Mouse (Mus musculus) stomach, embryonic 15.5 days (tissue): Measurements from ENCODE around the gene Rcor2. TPM values are rescaled to one million over a fixed set of nuclear protein-coding genes. Genes with fewer than 3 reads are reported as not detected.

Source experiments
- ATAC-seq: fragments of 200-750 bp; cut with Nextera tagmentation; 2 replicates; pipeline ENCODE4 v1.8.0; 2017; ENCODE audit warnings: low read depth, moderate number of reproducible peaks, moderate TSS enrichment; ENCODE audit not compliant: insufficient read depth, low FRiP score
- H3K27ac ChIP-seq: fragments of 300-500 bp; sonication (generic); 2 replicates; pipeline ENCODE4 v1.5.1; 2015; ENCODE audit warnings: mild to moderate bottlenecking, inconsistent platforms
- H3K27me3 ChIP-seq: fragments of 300-500 bp; sonication (generic); replicated peaks from 2 replicates; pipeline ENCODE4 v1.6.1; 2015; ENCODE audit warnings: inconsistent platforms
- H3K36me3 ChIP-seq: fragments of 300-500 bp; sonication (generic); 2 replicates; pipeline ENCODE4 v1.6.1; 2015; ENCODE audit warnings: inconsistent platforms
- H3K4me1 ChIP-seq: fragments of 300-500 bp; sonication (generic); 2 replicates; pipeline ENCODE4 v1.6.1; 2015; ENCODE audit warnings: inconsistent platforms
- H3K4me2 ChIP-seq: fragments of 300-500 bp; sonication (generic); 2 replicates; pipeline ENCODE4 v1.6.1; 2015; ENCODE audit warnings: mild to moderate bottlenecking, inconsistent platforms
- H3K4me3 ChIP-seq: fragments of 300-500 bp; sonication (generic); replicated peaks from 2 replicates; pipeline ENCODE4 v1.5.1; 2015; ENCODE audit warnings: inconsistent platforms
- H3K9ac ChIP-seq: fragments of 300-500 bp; sonication (generic); 2 replicates; pipeline ENCODE4 v1.6.1; 2015; ENCODE audit warnings: inconsistent platforms
- H3K9me3 ChIP-seq: fragments of 300-500 bp; sonication (generic); 2 replicates; pipeline ENCODE4 v1.6.1; 2016; ENCODE audit warnings: inconsistent platforms
- WGBS: fragments of 180-500 bp; shearing (Covaris S2); methylation state at CpG from one replicate; pipeline ENCODE4 v1.1.7; 2015; 5-methylcytosine and 5-hydroxymethylcytosine counted together
- polyA plus RNA-seq: library from polyadenylated mRNA; unstranded; fragments of >200 nt; fragmentation: Nextera tagmentation; extraction: Ambion mirVana; gene quantifications from 2 replicates; pipeline ENCODE4 v1.2.1, GENCODE M21; 2015

Rcor2 gene
- polyA plus RNA-seq, 1 experiment from 2014 or later: 13.4 TPM

GRCm38 (mm10) chr19:7266421-7266831 is 699 bp upstream of the Rcor2 start:
- Histone ChIP-seq H3K27me3 (no peaks in the 10 kb centered on the region), H3K27ac (peak overlapping the region; percentile 88), H3K4me3 (no peak overlapping the region), H3K4me1 (peaks cover 51% of the 10 kb centered on the region), H3K4me2 (peak overlapping the region; percentile 80), H3K9me3 (no peaks in the 10 kb centered on the region), H3K9ac (peak overlapping the region; percentile 0; the same call in 1 of the 2 replicates), H3K36me3 (0 out of 2 replicates have a peak, but pooled peaks cover 5% of the 10 kb centered on the region)
- 56% methylated on average over 4 of the region's 4 CpGs for WGBS
- no peak for ATAC-seq

- H3K4me3 ChIP-seq: peak overlapping the region; percentile 71
- 0 out of 2 replicates have a peak, but pooled peaks cover 10% of the 10 kb centered on the region for H3K36me3 ChIP-seq
- peaks cover 51% of the 10 kb centered on the region for H3K4me1 ChIP-seq
- H3K9ac ChIP-seq: peak overlapping the region; percentile 64
- no peaks in the 10 kb centered on the region for H3K27me3 ChIP-seq
- under 1% methylated on average over 85 of the region's 97 CpGs for WGBS
- peak overlapping the region; percentile 80 for H3K4me2 ChIP-seq
- peak overlapping the region; percentile 88 for H3K27ac ChIP-seq
- no peaks in the 10 kb centered on the region for H3K9me3 ChIP-seq
- ATAC-seq: peak; percentile 62
Measured at GRCm38 (mm10) chr19:7267781-7268721, 926 bp downstream of the Rcor2 start.

- peak; percentile 40 for ATAC-seq
- peak overlapping the region; percentile 71 for H3K4me3 ChIP-seq
- H3K27me3 ChIP-seq: no peaks in the 10 kb centered on the region
- H3K4me2 ChIP-seq: peak overlapping the region; percentile 80
- peak overlapping the region; percentile 88 for H3K27ac ChIP-seq
- peaks cover 51% of the 10 kb centered on the region for H3K4me1 ChIP-seq
- H3K36me3 ChIP-seq: peaks cover 16% of the 10 kb centered on the region; the same call in 1 of the 2 replicates
- H3K9ac ChIP-seq: peak overlapping the region; percentile 64
- WGBS: under 1% methylated on average over 30 of the region's 30 CpGs
- H3K9me3 ChIP-seq: no peaks in the 10 kb centered on the region
Measured at GRCm38 (mm10) chr19:7268722-7269090, 1.6 kb downstream of the Rcor2 start.

GRCm38 (mm10) chr19:7269290-7270044 is 2.3 kb downstream of the Rcor2 start:
- Histone ChIP-seq H3K4me3 (peak overlapping the region; percentile 71), H3K27me3 (no peaks in the 10 kb centered on the region), H3K4me2 (peak overlapping the region; percentile 80), H3K9ac (peak overlapping the region; percentile 64), H3K9me3 (no peaks in the 10 kb centered on the region), H3K27ac (peak overlapping the region; percentile 88; the same call in 1 of the 2 replicates), H3K4me1 (peaks cover 48% of the 10 kb centered on the region), H3K36me3 (peaks cover 23% of the 10 kb centered on the region)
- ATAC-seq: no peak
- 13% methylated on average over 11 of the region's 11 CpGs for WGBS

GRCm38 (mm10) chr19:7273486-7273885 is 6.4 kb downstream of the Rcor2 start:
- H3K36me3 ChIP-seq: peaks cover 49% of the 10 kb centered on the region

GRCm38 (mm10) chr19:7274326-7274990 is 7.3 kb downstream of the Rcor2 start:
- ATAC-seq: no peak
- no peaks in the 10 kb centered on the region for H3K9me3 ChIP-seq
- H3K36me3 ChIP-seq: peaks cover 52% of the 10 kb centered on the region
- H3K4me2 ChIP-seq: no peak overlapping the region
- no peaks in the 10 kb centered on the region for H3K27me3 ChIP-seq
- 79% methylated on average over 13 of the region's 13 CpGs for WGBS
- peaks cover 29% of the 10 kb centered on the region for H3K4me1 ChIP-seq
- H3K4me3 ChIP-seq: no peak overlapping the region
- no peak overlapping the region for H3K27ac ChIP-seq
- no peak overlapping the region for H3K9ac ChIP-seq

More at GRCm38 (mm10) chr19:7273486-7273885, 6.4 kb downstream of the Rcor2 start:
- ATAC-seq: no peak
- Histone ChIP-seq H3K4me3 (no peak overlapping the region), H3K4me1 (peaks cover 29% of the 10 kb centered on the region), H3K27me3 (no peaks in the 10 kb centered on the region), H3K27ac (no peak overlapping the region), H3K9me3 (no peaks in the 10 kb centered on the region), H3K9ac (no peak overlapping the region), H3K4me2 (no peak overlapping the region)
- WGBS: 89% methylated on average over 4 of the region's 4 CpGs

GRCm38 (mm10) chr19:7275131-7275789 is 8.1 kb downstream of the Rcor2 start:
- Histone ChIP-seq H3K4me2 (no peak overlapping the region), H3K4me3 (no peak overlapping the region), H3K4me1 (peaks cover 23% of the 10 kb centered on the region), H3K9ac (no peak overlapping the region), H3K36me3 (peaks cover 55% of the 10 kb centered on the region), H3K9me3 (no peaks in the 10 kb centered on the region), H3K27ac (peak overlapping the region; percentile 31; the same call in 1 of the 2 replicates), H3K27me3 (no peaks in the 10 kb centered on the region)
- no peak for ATAC-seq
- 37% methylated on average over 7 of the region's 7 CpGs for WGBS

- H3K4me3 ChIP-seq: no peak overlapping the region
- WGBS: 53% methylated on average over 7 of the region's 7 CpGs
- no peak overlapping the region for H3K9ac ChIP-seq
- peak overlapping the region; percentile 31; the same call in 1 of the 2 replicates for H3K27ac ChIP-seq
- peaks cover 59% of the 10 kb centered on the region for H3K36me3 ChIP-seq
- no peak overlapping the region for H3K4me2 ChIP-seq
- H3K4me1 ChIP-seq: peaks cover 23% of the 10 kb centered on the region
- no peak for ATAC-seq
- H3K9me3 ChIP-seq: no peaks in the 10 kb centered on the region
- no peaks in the 10 kb centered on the region for H3K27me3 ChIP-seq
Measured at GRCm38 (mm10) chr19:7276053-7276659, 9.0 kb downstream of the Rcor2 start.

GRCm38 (mm10) chr19:7276796-7277195 is 9.7 kb downstream of the Rcor2 start:
- Histone ChIP-seq H3K4me2 (no peak overlapping the region), H3K27ac (no peak overlapping the region), H3K4me1 (peaks cover 23% of the 10 kb centered on the region), H3K27me3 (no peaks in the 10 kb centered on the region), H3K9me3 (no peaks in the 10 kb centered on the region), H3K9ac (no peak overlapping the region), H3K36me3 (peaks cover 62% of the 10 kb centered on the region), H3K4me3 (no peak overlapping the region)
- WGBS: 61% methylated on average over 7 of the region's 7 CpGs
- ATAC-seq: no peak

- no peaks in the 10 kb centered on the region for H3K27me3 ChIP-seq
- H3K9me3 ChIP-seq: no peaks in the 10 kb centered on the region
- peaks cover 23% of the 10 kb centered on the region for H3K4me1 ChIP-seq
- H3K9ac ChIP-seq: no peak overlapping the region
- H3K4me2 ChIP-seq: no peak overlapping the region
- no peak for ATAC-seq
- 0 out of 2 replicates have a peak overlapping the region, but pooled peaks have one; percentile 6 for H3K27ac ChIP-seq
- H3K36me3 ChIP-seq: peaks cover 68% of the 10 kb centered on the region
- no peak overlapping the region for H3K4me3 ChIP-seq
- WGBS: 75% methylated on average over 6 of the region's 6 CpGs
Measured at GRCm38 (mm10) chr19:7278200-7278906, 11.2 kb downstream of the Rcor2 start.
